Comparison of ENCODE assay signal across 8 mouse cellular contexts in the genomic region with DNA sequence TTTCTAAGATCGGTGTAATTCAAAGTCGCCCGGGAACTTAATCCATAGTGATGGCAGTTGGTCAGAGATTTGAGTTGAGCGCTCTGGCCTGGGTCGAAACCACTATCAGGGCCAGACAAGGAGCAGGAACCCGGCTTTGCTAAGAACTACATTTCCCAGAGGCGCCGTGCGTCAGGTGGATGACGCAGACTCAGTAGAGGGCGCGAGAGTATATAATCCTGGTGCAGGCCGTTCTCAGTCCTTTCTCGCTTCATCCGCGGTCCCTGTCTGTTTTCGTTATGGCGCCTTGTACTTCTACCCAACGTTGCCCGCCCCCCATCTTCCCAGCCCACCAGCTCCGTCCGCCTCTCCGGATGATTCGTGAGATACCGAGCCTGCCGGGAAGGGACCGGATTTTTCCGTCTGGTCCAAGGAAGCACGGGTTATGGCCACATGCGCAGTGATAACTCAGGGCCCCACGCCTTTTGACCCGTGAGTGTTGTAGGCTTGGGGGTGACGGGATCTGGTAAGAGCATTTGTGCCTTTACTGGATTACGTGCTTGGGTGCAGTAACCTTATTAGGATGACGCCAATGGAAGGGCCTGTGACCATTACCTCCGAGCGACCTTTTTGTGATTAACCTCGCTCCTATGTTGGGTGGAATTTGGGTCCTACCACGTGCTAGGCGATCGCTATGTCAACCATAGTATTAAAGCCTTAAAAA. TPM values are rescaled to one million over a fixed set of nuclear protein-coding genes. Genes with fewer than 3 reads are reported as not detected.
DNase-seq lines count a peak whose midpoint lies in the region; ATAC-seq and TF ChIP-seq lines count a peak whose summit lies in the region.

No protein-coding gene starts in this region.

- H3K4me3 ChIP-seq in heart, embryonic 15.5 days = peak overlapping the region; percentile 74
- peak overlapping the region; percentile 79 to 86 for H3K4me3 ChIP-seq in liver, embryonic 14.5 days (ENCODE audit: insufficient read depth in 1 of 2, low read depth in 2 of 2, low read length in 2 of 2)
- peak overlapping the region; percentile 73 for H3K4me3 ChIP-seq in neural tube, embryonic 11.5 days (ENCODE audit: low read depth, low read length)
- peak overlapping the region; percentile 78 for H3K4me3 ChIP-seq in stomach, postnatal 0 days (ENCODE audit: low read depth, low read length)

- H3K27ac ChIP-seq in heart, embryonic 15.5 days = peak overlapping the region; percentile 89
- peak overlapping the region; percentile 75 for H3K27ac ChIP-seq in liver, embryonic 14.5 days
- H3K27ac ChIP-seq in neural tube, embryonic 11.5 days (ENCODE audit: low read depth, low read length) = peak overlapping the region; percentile 53
- peak overlapping the region; percentile 93 for H3K27ac ChIP-seq in stomach, postnatal 0 days (replicated peaks)

- peaks cover 34% of the 10 kb centered on the region for H3K36me3 ChIP-seq in heart, embryonic 15.5 days
- H3K36me3 ChIP-seq in liver, embryonic 14.5 days (replicated peaks; ENCODE audit: control insufficient read depth, insufficient read depth, low read depth) = peaks cover 20% of the 10 kb centered on the region
- peaks cover 9% of the 10 kb centered on the region for H3K36me3 ChIP-seq in neural tube, embryonic 11.5 days (ENCODE audit: control insufficient read depth, insufficient read depth, low read length)
- H3K36me3 ChIP-seq in stomach, postnatal 0 days (ENCODE audit: control insufficient read depth, insufficient read depth, low read length) = peaks cover 6% of the 10 kb centered on the region; the same call in 1 of the 2 replicates

- peak; percentile 94 for DNase-seq in CD4-positive, CD25-positive, alpha-beta regulatory T cell, adult 2 months (ENCODE audit: low read depth, low spot score)
- peak; percentile 80 for DNase-seq in c-Kit-negative CD71-positive TER-119-positive erythroid progenitor cells, embryonic 14.5 days (ENCODE audit: low read depth, low spot score)
- peak; percentile 80 for DNase-seq in fibroblast of lung, adult 2 months (ENCODE audit: low read depth)
- DNase-seq in kidney, postnatal 25 days = peak; percentile 93 to 95
- peak; percentile 80 to 86 (median 81) for DNase-seq in liver, embryonic 14.5 days (ENCODE audit: low read depth in 3 of 3, low spot score in 3 of 3)
- peak; percentile 89 for DNase-seq in neural tube, embryonic 11.5 days (ENCODE audit: low spot score)
- DNase-seq in stomach, postnatal 0 days (ENCODE audit: low spot score) = peak; percentile 89

- TF ChIP-seq EP300 in liver, embryonic 14.5 days (IDR thresholded peaks at IDR 0.05; ENCODE audit: low read depth) = peak; percentile 44
- no peak for TF ChIP-seq EP300 in stomach, postnatal 0 days (optimal IDR thresholded peaks at IDR 0.05)

- 0 out of 2 replicates have a peak, but pooled peaks have one; percentile 21 for TF ChIP-seq CTCF in liver, embryonic 14.5 days (IDR thresholded peaks at IDR 0.05; ENCODE audit: low read depth)
- no peak for TF ChIP-seq CTCF in stomach, postnatal 0 days (IDR thresholded peaks at IDR 0.05; ENCODE audit: low read depth)

- H3K4me2 ChIP-seq in heart, embryonic 15.5 days = peak overlapping the region; percentile 71
- H3K4me2 ChIP-seq in liver, embryonic 14.5 days (ENCODE audit: low read depth) = peak overlapping the region; percentile 72
- H3K4me2 ChIP-seq in neural tube, embryonic 11.5 days (ENCODE audit: low read depth) = peak overlapping the region; percentile 96
- peak overlapping the region; percentile 77 for H3K4me2 ChIP-seq in stomach, postnatal 0 days (replicated peaks; ENCODE audit: low read depth)

- WGBS in heart, embryonic 15.5 days = under 1% methylated on average over 41 of the region's 41 CpGs
- under 1% methylated on average over 41 of the region's 41 CpGs for WGBS in liver, embryonic 14.5 days (ENCODE audit: insufficient replicate concordance)
- 2% methylated on average over 41 of the region's 41 CpGs for WGBS in neural tube, embryonic 11.5 days
- under 1% methylated on average over 41 of the region's 41 CpGs for WGBS in stomach, postnatal 0 days

- peak overlapping the region; percentile 75 for H3K9ac ChIP-seq in heart, embryonic 15.5 days
- H3K9ac ChIP-seq in liver, embryonic 14.5 days (replicated peaks) = peak overlapping the region; percentile 88
- peak overlapping the region; percentile 82 for H3K9ac ChIP-seq in neural tube, embryonic 11.5 days (ENCODE audit: low read length)
- H3K9ac ChIP-seq in stomach, postnatal 0 days (ENCODE audit: low read length) = peak overlapping the region; percentile 92

- ATAC-seq in heart, embryonic 15.5 days (replicated peaks; ENCODE audit: insufficient number of reproducible peaks, insufficient read depth, low FRiP score, low read depth) = peak; percentile 87
- peak; percentile 83 for ATAC-seq in liver, embryonic 14.5 days (ENCODE audit: insufficient read depth)
- ATAC-seq in neural tube, embryonic 11.5 days (ENCODE audit: insufficient read depth, low FRiP score, low TSS enrichment) = peak; percentile 84
- peak; percentile 94 for ATAC-seq in stomach, postnatal 0 days (ENCODE audit: low FRiP score, low TSS enrichment)

- H3K9me3 ChIP-seq in heart, embryonic 15.5 days (replicated peaks) = no peaks in the 10 kb centered on the region
- H3K9me3 ChIP-seq in liver, embryonic 14.5 days (ENCODE audit: control insufficient read depth, low read length) = no peaks in the 10 kb centered on the region
- no peaks in the 10 kb centered on the region for H3K9me3 ChIP-seq in neural tube, embryonic 11.5 days (ENCODE audit: control insufficient read depth, low read length)
- no peaks in the 10 kb centered on the region for H3K9me3 ChIP-seq in stomach, postnatal 0 days (ENCODE audit: control insufficient read depth, low read length)

- peaks cover 15% of the 10 kb centered on the region for H3K4me1 ChIP-seq in heart, embryonic 15.5 days (replicated peaks)
- H3K4me1 ChIP-seq in liver, embryonic 14.5 days (replicated peaks; ENCODE audit: control insufficient read depth in 2 of 2, insufficient read depth in 2 of 2, low read length in 1 of 2) = peaks cover 3 to 22% of the 10 kb centered on the region in 2 experiments; a peak in 3 of 4 replicates
- peaks cover 6% of the 10 kb centered on the region for H3K4me1 ChIP-seq in neural tube, embryonic 11.5 days (ENCODE audit: control insufficient read depth, insufficient read depth, low read length)
- H3K4me1 ChIP-seq in stomach, postnatal 0 days (replicated peaks; ENCODE audit: control insufficient read depth, insufficient read depth) = no peaks in the 10 kb centered on the region

- H3K27me3 ChIP-seq in heart, embryonic 15.5 days = no peaks in the 10 kb centered on the region
- no peaks in the 10 kb centered on the region for H3K27me3 ChIP-seq in liver, embryonic 14.5 days (ENCODE audit: control insufficient read depth, insufficient read depth, low read length)
- no peaks in the 10 kb centered on the region for H3K27me3 ChIP-seq in neural tube, embryonic 11.5 days (ENCODE audit: control insufficient read depth, insufficient read depth, low read length)
- no peaks in the 10 kb centered on the region for H3K27me3 ChIP-seq in stomach, postnatal 0 days (ENCODE audit: control insufficient read depth, insufficient read depth, low read length)

RNA-seq across cellular contexts. Expression of gene Rab42, which starts 5.4 kb away (rescaled TPM):
- polyA plus RNA-seq in heart, embryonic 15.5 days (2015; fragmentation: Nextera tagmentation; extraction: Ambion mirVana) = 1.5 and 2.0 TPM in 2 replicates
- polyA plus RNA-seq in liver, embryonic 14.5 days (2012; rRNA removed) = 0.33 and 0.47 TPM in 2 replicates
- 0.25 and 0.27 TPM in 2 replicates for polyA plus RNA-seq in liver, embryonic 14.5 days (2014; fragmentation: Nextera tagmentation; extraction: Ambion mirVana)
- 0.74 and 0.78 TPM in 2 replicates for polyA plus RNA-seq in neural tube, embryonic 11.5 days (2014; fragmentation: Nextera tagmentation; extraction: Ambion mirVana)
- 2.3 and 2.6 TPM in 2 replicates for polyA plus RNA-seq in stomach, postnatal 0 days (2015; fragmentation: Nextera tagmentation; extraction: Ambion mirVana)

RNA-seq across cellular contexts. Expression of gene Trnau1ap, which starts 20.8 kb away (rescaled TPM):
- polyA plus RNA-seq in heart, embryonic 15.5 days (2015; fragmentation: Nextera tagmentation; extraction: Ambion mirVana) = 63.4 and 71.3 TPM in 2 replicates
- polyA plus RNA-seq in liver, embryonic 14.5 days (2012; rRNA removed) = 7.0 and 8.8 TPM in 2 replicates
- 36.6 and 36.7 TPM in 2 replicates for polyA plus RNA-seq in liver, embryonic 14.5 days (2014; fragmentation: Nextera tagmentation; extraction: Ambion mirVana)
- polyA plus RNA-seq in neural tube, embryonic 11.5 days (2014; fragmentation: Nextera tagmentation; extraction: Ambion mirVana) = 79.3 and 82.9 TPM in 2 replicates
- 45.5 and 45.7 TPM in 2 replicates for polyA plus RNA-seq in stomach, postnatal 0 days (2015; fragmentation: Nextera tagmentation; extraction: Ambion mirVana)

RNA-seq across cellular contexts. Expression of gene Taf12, which starts 34.4 kb away (rescaled TPM):
- polyA plus RNA-seq in heart, embryonic 15.5 days (2015; fragmentation: Nextera tagmentation; extraction: Ambion mirVana) = 28.5 and 33.7 TPM in 2 replicates
- polyA plus RNA-seq in liver, embryonic 14.5 days (2012; rRNA removed) = 10.4 and 24.5 TPM in 2 replicates
- polyA plus RNA-seq in liver, embryonic 14.5 days (2014; fragmentation: Nextera tagmentation; extraction: Ambion mirVana) = 48.7 and 49.5 TPM in 2 replicates
- polyA plus RNA-seq in neural tube, embryonic 11.5 days (2014; fragmentation: Nextera tagmentation; extraction: Ambion mirVana) = 59.7 and 59.8 TPM in 2 replicates
- 23.9 and 24.0 TPM in 2 replicates for polyA plus RNA-seq in stomach, postnatal 0 days (2015; fragmentation: Nextera tagmentation; extraction: Ambion mirVana)

RNA-seq across cellular contexts. Expression of gene Rcc1, which starts 44.8 kb away (rescaled TPM):
- 29.2 and 44.7 TPM in 2 replicates for polyA plus RNA-seq in heart, embryonic 15.5 days (2015; fragmentation: Nextera tagmentation; extraction: Ambion mirVana)
- polyA plus RNA-seq in liver, embryonic 14.5 days (2012; rRNA removed) = 21.5 and 22.2 TPM in 2 replicates
- polyA plus RNA-seq in liver, embryonic 14.5 days (2014; fragmentation: Nextera tagmentation; extraction: Ambion mirVana) = 27.2 and 32.0 TPM in 2 replicates
- polyA plus RNA-seq in neural tube, embryonic 11.5 days (2014; fragmentation: Nextera tagmentation; extraction: Ambion mirVana) = 68.2 and 70.8 TPM in 2 replicates
- polyA plus RNA-seq in stomach, postnatal 0 days (2015; fragmentation: Nextera tagmentation; extraction: Ambion mirVana) = 23.4 and 25.2 TPM in 2 replicates

RNA-seq across cellular contexts. Expression of gene Gmeb1, which starts 47.2 kb away (rescaled TPM):
- 23.3 and 28.0 TPM in 2 replicates for polyA plus RNA-seq in heart, embryonic 15.5 days (2015; fragmentation: Nextera tagmentation; extraction: Ambion mirVana)
- 6.3 and 8.1 TPM in 2 replicates for polyA plus RNA-seq in liver, embryonic 14.5 days (2012; rRNA removed)
- polyA plus RNA-seq in liver, embryonic 14.5 days (2014; fragmentation: Nextera tagmentation; extraction: Ambion mirVana) = 9.9 and 12.2 TPM in 2 replicates
- polyA plus RNA-seq in neural tube, embryonic 11.5 days (2014; fragmentation: Nextera tagmentation; extraction: Ambion mirVana) = 36.9 and 41.6 TPM in 2 replicates
- 11.2 and 11.4 TPM in 2 replicates for polyA plus RNA-seq in stomach, postnatal 0 days (2015; fragmentation: Nextera tagmentation; extraction: Ambion mirVana)

Comparison
In these comparisons a context has a peak if more than half of its experiments do, and no peak if none do; other contexts are left out.
1. Peak in every context shown above with its lines: DNase-seq, ATAC-seq, H3K4me3 ChIP-seq and H3K27ac ChIP-seq.